In the genomic region with DNA sequence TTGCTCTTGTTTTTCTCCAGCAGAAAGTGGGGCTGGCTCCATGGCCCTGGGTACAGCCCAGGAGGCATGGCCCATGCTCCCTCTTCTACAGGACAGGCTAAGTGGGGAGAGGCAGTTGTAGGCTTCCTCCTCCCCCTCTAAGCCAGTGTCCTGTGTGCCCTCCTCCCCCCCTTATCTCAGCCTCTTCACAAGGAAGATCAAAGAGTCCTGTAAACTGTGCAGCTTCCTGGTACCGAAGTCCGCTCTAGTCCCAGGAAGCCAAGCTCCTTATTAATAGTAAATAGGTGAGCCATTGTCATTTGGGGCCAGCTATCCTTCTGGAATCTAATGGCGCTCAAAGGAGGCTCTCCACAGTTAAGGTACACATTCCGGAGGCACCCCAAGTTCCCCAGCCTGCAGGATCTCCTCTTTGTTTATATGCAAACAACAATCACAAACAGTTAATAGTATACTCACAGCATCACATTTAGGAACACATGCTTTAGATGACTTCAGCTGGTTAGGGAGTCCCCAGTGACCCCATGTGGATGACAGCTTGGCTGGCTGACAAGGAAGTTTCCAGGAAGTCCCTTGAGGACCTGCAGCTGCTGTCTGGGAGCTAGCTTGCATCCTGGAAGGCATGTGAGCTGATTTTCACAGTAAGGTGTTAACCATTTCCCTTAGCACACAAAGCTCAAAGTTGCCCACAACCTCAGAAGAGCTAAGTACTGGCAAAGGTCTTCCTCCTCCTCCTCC, we compare ENCODE assay signal across 13 mouse cellular contexts. TPM values are rescaled to one million over a fixed set of nuclear protein-coding genes. Genes with fewer than 3 reads are reported as not detected.
DNase-seq lines count a peak whose midpoint lies in the region; ATAC-seq and TF ChIP-seq lines count a peak whose summit lies in the region.
"Had no signal": no experiment of that assay in that cellular context is flagged by ENCODE, and none has a peak within 500 bp of the region (broad histone marks: within the 10 kb centered on the region; RNA-seq: fewer than 3 reads in every experiment).

No protein-coding gene starts in this region.

- no peaks in the 10 kb centered on the region for H3K36me3 ChIP-seq in forebrain, embryonic 12.5 days (replicated peaks)
- H3K36me3 ChIP-seq: limb, embryonic 15.5 days had no signal

- no peaks in the 10 kb centered on the region for H3K9me3 ChIP-seq in forebrain, embryonic 12.5 days
- H3K9me3 ChIP-seq: limb, embryonic 15.5 days had no signal

- intact Hi-C loops in left cerebral cortex, postnatal 4 days (cut with DNase I), result no loop called here
- intact Hi-C loops in left cerebral cortex, postnatal 14 days (cut with DNase I), result no loop called here
- intact Hi-C loops in left cerebral cortex, adult 2 months (cut with DNase I), result no loop called here

- H3K4me3 ChIP-seq in forebrain, embryonic 12.5 days (replicated peaks), result no peak overlapping the region
- H3K4me3 ChIP-seq in left cerebral cortex, adult 2 months, result no peak overlapping the region
- H3K4me3 ChIP-seq: limb, embryonic 15.5 days had no signal

- H3K4me2 ChIP-seq in forebrain, embryonic 12.5 days, result no peak overlapping the region
- H3K4me2 ChIP-seq: limb, embryonic 15.5 days had no signal

- H3K4me1 ChIP-seq in forebrain, embryonic 12.5 days, result peaks cover 14% of the 10 kb centered on the region; the same call in 1 of the 2 replicates
- H3K4me1 ChIP-seq: limb, embryonic 15.5 days had no signal

- H3K9ac ChIP-seq in forebrain, embryonic 12.5 days, result no peak overlapping the region
- H3K9ac ChIP-seq: limb, embryonic 15.5 days had no signal

- no peaks in the 10 kb centered on the region for H3K27me3 ChIP-seq in forebrain, embryonic 12.5 days
- H3K27me3 ChIP-seq: limb, embryonic 15.5 days had no signal

- H3K27ac ChIP-seq in forebrain, embryonic 12.5 days, result no peak overlapping the region
- no peak overlapping the region for H3K27ac ChIP-seq in left cerebral cortex, adult 2 months
- H3K27ac ChIP-seq: limb, embryonic 15.5 days had no signal

- DNase-seq in left cerebral cortex, postnatal 4 days, result peak; percentile 21
- no peak for DNase-seq in left cerebral cortex, postnatal 14 days (ENCODE audit: low spot score in 2 of 2)
- DNase-seq in gastrocnemius, postnatal 25 days, result peak; percentile 36
- peak; percentile 62 to 70 for DNase-seq in kidney, adult 8-10 months
- peak; percentile 58 for DNase-seq in lung, postnatal 25 days (ENCODE audit: low spot score)
- no peak for DNase-seq in spleen, postnatal 4 days (ENCODE audit: low spot score in 2 of 2)
- no peak for DNase-seq in left cerebral cortex, adult 2 months (ENCODE audit: extremely low spot score in 1 of 2, low spot score in 2 of 2)
- DNase-seq: cerebellum, postnatal 25 days; thymus, postnatal 4 days had no signal

- WGBS in forebrain, embryonic 12.5 days, result 79% methylated on average over 4 of the region's 4 CpGs

- ATAC-seq in forebrain, embryonic 12.5 days (ENCODE audit: low FRiP score), result no peak

- TF ChIP-seq CTCF in left cerebral cortex, adult 2 months (IDR thresholded peaks at IDR 0.05), result no peak

RNA-seq across cellular contexts. Expression of gene Gpam, which starts 9.8 kb away (rescaled TPM):
- 10 to 100 TPM; 47.3 to 47.5 TPM for total RNA-seq in left cerebral cortex, postnatal 4 days (2021)
- 10 to 100 TPM; 65.0 to 66.0 TPM for total RNA-seq in left cerebral cortex, postnatal 14 days (2021)
- 100 to 1,000 TPM in 1 of 2 experiments, 10 to 100 TPM in 1; 84.0 to 124 TPM for total RNA-seq in gastrocnemius, postnatal 25 days (2021)
- 21.5 and 24.4 TPM in 2 replicates for polyA plus RNA-seq in forebrain, embryonic 12.5 days (2016; fragmentation: Nextera tagmentation; extraction: Ambion mirVana)
- total RNA-seq in left cerebral cortex, adult 2 months (2021), result 10 to 100 TPM; 35.9 to 36.6 TPM

RNA-seq across cellular contexts. Expression of gene Tectb, which starts 43.7 kb away (rescaled TPM):
- total RNA-seq in left cerebral cortex, postnatal 4 days (2021), result not detected
- total RNA-seq in left cerebral cortex, postnatal 14 days (2021), result under 1 TPM in 1 of 2 experiments, not detected in 1; 0.15 TPM
- under 1 TPM in 1 of 2 experiments, not detected in 1; 0.49 TPM for total RNA-seq in gastrocnemius, postnatal 25 days (2021)
- 0.13 and 0.36 TPM in 2 replicates for polyA plus RNA-seq in forebrain, embryonic 12.5 days (2016; fragmentation: Nextera tagmentation; extraction: Ambion mirVana)
- total RNA-seq in left cerebral cortex, adult 2 months (2021), result not detected
- total RNA-seq: hematopoietic stem cell, adult 5-6 weeks; monocyte, adult 5-6 weeks had no signal
- polyA plus RNA-seq: limb, embryonic 15.5 days had no signal

Comparison
In these comparisons a context has a peak if more than half of its experiments do, and no peak if none do; other contexts are left out.
1. DNase-seq: peak in left cerebral cortex, postnatal 4 days (single experiment), gastrocnemius, postnatal 25 days (single experiment), kidney, adult 8-10 months (2 of 2) and lung, postnatal 25 days (single experiment); none in left cerebral cortex, postnatal 14 days (0 of 2), spleen, postnatal 4 days (0 of 2) and left cerebral cortex, adult 2 months (0 of 2).